9 mouse cellular contexts compared by ENCODE assay signal in the genomic region with DNA sequence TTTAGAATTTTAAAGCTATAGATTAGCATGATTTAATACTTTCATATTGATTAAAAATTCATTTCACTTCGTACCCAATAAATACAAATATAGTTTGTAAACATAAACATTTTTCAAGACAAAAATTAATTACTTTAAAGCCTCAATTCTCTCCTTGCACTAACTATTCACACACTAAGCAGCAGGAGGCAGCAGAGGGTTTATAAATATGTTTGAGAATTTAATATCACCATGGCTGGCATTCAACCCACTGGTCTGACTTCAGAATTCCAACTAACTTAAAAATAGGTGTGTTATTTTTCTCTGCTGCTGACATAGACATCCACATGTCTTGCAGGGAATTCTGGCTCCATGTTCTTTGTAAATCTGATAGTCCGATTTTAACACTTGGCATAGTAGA. TPM values are rescaled to one million over a fixed set of nuclear protein-coding genes. Genes with fewer than 3 reads are reported as not detected.
DNase-seq lines count a peak whose midpoint lies in the region; ATAC-seq and TF ChIP-seq lines count a peak whose summit lies in the region.
"Had no signal": no experiment of that assay in that cellular context is flagged by ENCODE, and none has a peak within 500 bp of the region (broad histone marks: within the 10 kb centered on the region; RNA-seq: fewer than 3 reads in every experiment).

No protein-coding gene starts in this region.

- H3K36me3 ChIP-seq in hindbrain, embryonic 14.5 days (replicated peaks; ENCODE audit: control insufficient read depth, insufficient read depth) = peaks cover 7% of the 10 kb centered on the region; the same call in 1 of the 2 replicates
- peaks cover under 1% of the 10 kb centered on the region; the same call in 1 of the 2 replicates for H3K36me3 ChIP-seq in hindbrain, embryonic 13.5 days
- H3K36me3 ChIP-seq in liver, embryonic 14.5 days (replicated peaks; ENCODE audit: control insufficient read depth, insufficient read depth, low read depth) = no peaks in the 10 kb centered on the region

- no peak for ATAC-seq in hindbrain, embryonic 14.5 days (ENCODE audit: low FRiP score)
- ATAC-seq in hindbrain, embryonic 13.5 days (ENCODE audit: low FRiP score) = no peak
- no peak for ATAC-seq in liver, embryonic 14.5 days (ENCODE audit: insufficient read depth)

- no peaks in the 10 kb centered on the region for H3K27me3 ChIP-seq in hindbrain, embryonic 14.5 days (ENCODE audit: control insufficient read depth, insufficient read depth, low read length)
- no peaks in the 10 kb centered on the region for H3K27me3 ChIP-seq in hindbrain, embryonic 13.5 days
- H3K27me3 ChIP-seq in liver, embryonic 14.5 days (ENCODE audit: control insufficient read depth, insufficient read depth, low read length) = no peaks in the 10 kb centered on the region

- no peaks in the 10 kb centered on the region for H3K4me1 ChIP-seq in hindbrain, embryonic 14.5 days (replicated peaks; ENCODE audit: control insufficient read depth, insufficient read depth, low read length)
- no peaks in the 10 kb centered on the region for H3K4me1 ChIP-seq in hindbrain, embryonic 13.5 days (replicated peaks)
- no peaks in the 10 kb centered on the region for H3K4me1 ChIP-seq in liver, embryonic 14.5 days (replicated peaks; ENCODE audit: control insufficient read depth in 2 of 2, insufficient read depth in 2 of 2, low read length in 1 of 2)

- 86% methylated on average over 2 of the region's 2 CpGs for WGBS in hindbrain, embryonic 14.5 days
- 81% methylated on average over 2 of the region's 2 CpGs for WGBS in hindbrain, embryonic 13.5 days
- WGBS in liver, embryonic 14.5 days (ENCODE audit: insufficient replicate concordance) = 59% methylated on average over 2 of the region's 2 CpGs

- no peaks in the 10 kb centered on the region for H3K9me3 ChIP-seq in hindbrain, embryonic 14.5 days (ENCODE audit: control insufficient read depth, low read length)
- H3K9me3 ChIP-seq in hindbrain, embryonic 13.5 days = no peaks in the 10 kb centered on the region
- no peaks in the 10 kb centered on the region for H3K9me3 ChIP-seq in liver, embryonic 14.5 days (ENCODE audit: control insufficient read depth, low read length)

- H3K4me3 ChIP-seq in hindbrain, embryonic 14.5 days (replicated peaks; ENCODE audit: low read length) = no peak overlapping the region
- H3K4me3 ChIP-seq in hindbrain, embryonic 13.5 days = no peak overlapping the region
- H3K4me3 ChIP-seq in liver, embryonic 14.5 days (ENCODE audit: insufficient read depth in 1 of 2, low read depth in 2 of 2, low read length in 2 of 2) = no peak overlapping the region

- H3K4me2 ChIP-seq in hindbrain, embryonic 14.5 days (replicated peaks) = no peak overlapping the region
- no peak overlapping the region for H3K4me2 ChIP-seq in hindbrain, embryonic 13.5 days
- no peak overlapping the region for H3K4me2 ChIP-seq in liver, embryonic 14.5 days (ENCODE audit: low read depth)

- peak; percentile 70 for DNase-seq in hindbrain, embryonic 14.5 days (ENCODE audit: low spot score)
- DNase-seq in urinary bladder, postnatal 14 days (ENCODE audit: low spot score) = peak; percentile 42
- no peak for DNase-seq in urinary bladder, adult 18-20 months (ENCODE audit: low spot score in 2 of 2)
- DNase-seq in forelimb bud, embryonic 11.5 days (ENCODE audit: low read depth, low spot score) = peak; percentile 27
- DNase-seq in liver, embryonic 14.5 days (ENCODE audit: low read depth in 3 of 3, low spot score in 3 of 3) = no peak
- peak; percentile 18 for DNase-seq in thymus, postnatal 25 days
- no peak for DNase-seq in ovary, adult 18-20 months (ENCODE audit: low spot score)

- H3K9ac ChIP-seq in hindbrain, embryonic 14.5 days = no peak overlapping the region
- H3K9ac ChIP-seq in hindbrain, embryonic 13.5 days = no peak overlapping the region
- no peak overlapping the region for H3K9ac ChIP-seq in liver, embryonic 14.5 days (replicated peaks)

- H3K27ac ChIP-seq in hindbrain, embryonic 14.5 days = no peak overlapping the region
- no peak overlapping the region for H3K27ac ChIP-seq in hindbrain, embryonic 13.5 days
- no peak overlapping the region for H3K27ac ChIP-seq in liver, embryonic 14.5 days

- TF ChIP-seq CTCF in liver, embryonic 14.5 days (IDR thresholded peaks at IDR 0.05; ENCODE audit: low read depth) = peak; percentile 27; the same call in 1 of the 2 replicates

- no peak for TF ChIP-seq EP300 in liver, embryonic 14.5 days (IDR thresholded peaks at IDR 0.05; ENCODE audit: low read depth)

RNA-seq across cellular contexts. Expression of a gene that starts 15.2 kb away (rescaled TPM):
- 88.5 and 102 TPM in 2 replicates for polyA plus RNA-seq in hindbrain, embryonic 14.5 days (2014; fragmentation: Nextera tagmentation; extraction: Ambion mirVana)
- 90.1 and 97.3 TPM in 2 replicates for polyA plus RNA-seq in hindbrain, embryonic 13.5 days (2015; fragmentation: Nextera tagmentation; extraction: Ambion mirVana)
- polyA plus RNA-seq in liver, embryonic 14.5 days (2012; rRNA removed) = 37.6 and 50.6 TPM in 2 replicates
- 110 and 111 TPM in 2 replicates for polyA plus RNA-seq in liver, embryonic 14.5 days (2014; fragmentation: Nextera tagmentation; extraction: Ambion mirVana)

RNA-seq across cellular contexts. Expression of a gene that starts 20.1 kb away (rescaled TPM):
- not detected in 2 replicates for polyA plus RNA-seq in hindbrain, embryonic 14.5 days (2014; fragmentation: Nextera tagmentation; extraction: Ambion mirVana)
- not detected in 2 replicates for polyA plus RNA-seq in hindbrain, embryonic 13.5 days (2015; fragmentation: Nextera tagmentation; extraction: Ambion mirVana)
- not detected in 2 replicates for polyA plus RNA-seq in liver, embryonic 14.5 days (2012; rRNA removed)
- polyA plus RNA-seq in liver, embryonic 14.5 days (2014; fragmentation: Nextera tagmentation; extraction: Ambion mirVana) = not detected in 2 replicates
- polyA plus RNA-seq: heart, embryonic 16.5 days had no signal

RNA-seq across cellular contexts. Expression of a gene that starts 44.3 kb away (rescaled TPM):
- not detected in 2 replicates for polyA plus RNA-seq in hindbrain, embryonic 14.5 days (2014; fragmentation: Nextera tagmentation; extraction: Ambion mirVana)
- not detected in 2 replicates for polyA plus RNA-seq in hindbrain, embryonic 13.5 days (2015; fragmentation: Nextera tagmentation; extraction: Ambion mirVana)
- 3.8 and 7.5 TPM in 2 replicates for polyA plus RNA-seq in liver, embryonic 14.5 days (2012; rRNA removed)
- polyA plus RNA-seq in liver, embryonic 14.5 days (2014; fragmentation: Nextera tagmentation; extraction: Ambion mirVana) = 13.6 and 14.1 TPM in 2 replicates

RNA-seq across cellular contexts. Expression of a gene that starts 45.1 kb away (rescaled TPM):
- polyA plus RNA-seq in hindbrain, embryonic 14.5 days (2014; fragmentation: Nextera tagmentation; extraction: Ambion mirVana) = 11.5 and 12.3 TPM in 2 replicates
- polyA plus RNA-seq in hindbrain, embryonic 13.5 days (2015; fragmentation: Nextera tagmentation; extraction: Ambion mirVana) = 7.5 and 9.4 TPM in 2 replicates
- 0.45 and 0.78 TPM in 2 replicates for polyA plus RNA-seq in liver, embryonic 14.5 days (2012; rRNA removed)
- polyA plus RNA-seq in liver, embryonic 14.5 days (2014; fragmentation: Nextera tagmentation; extraction: Ambion mirVana) = 1.6 TPM in 2 replicates

Comparison
In these comparisons a context has a peak if more than half of its experiments do, and no peak if none do; other contexts are left out.
1. DNase-seq: peak in hindbrain, embryonic 14.5 days (single experiment), urinary bladder, postnatal 14 days (single experiment), forelimb bud, embryonic 11.5 days (single experiment) and thymus, postnatal 25 days (single experiment); none in urinary bladder, adult 18-20 months (0 of 2), liver, embryonic 14.5 days (0 of 3) and ovary, adult 18-20 months (single experiment).